Mouse (Mus musculus): ENCODE measurements around the gene Polr1d.
A peak's percentile ranks its signal among the peaks of the same experiment; 100 is the strongest.

Polr1d gene

GRCm38 (mm10) chr5:147086816-147087215 lies 10.0 kb downstream of the Polr1d start:
- no peak for DNase-seq (ENCODE audit: low spot score)

DNA sequence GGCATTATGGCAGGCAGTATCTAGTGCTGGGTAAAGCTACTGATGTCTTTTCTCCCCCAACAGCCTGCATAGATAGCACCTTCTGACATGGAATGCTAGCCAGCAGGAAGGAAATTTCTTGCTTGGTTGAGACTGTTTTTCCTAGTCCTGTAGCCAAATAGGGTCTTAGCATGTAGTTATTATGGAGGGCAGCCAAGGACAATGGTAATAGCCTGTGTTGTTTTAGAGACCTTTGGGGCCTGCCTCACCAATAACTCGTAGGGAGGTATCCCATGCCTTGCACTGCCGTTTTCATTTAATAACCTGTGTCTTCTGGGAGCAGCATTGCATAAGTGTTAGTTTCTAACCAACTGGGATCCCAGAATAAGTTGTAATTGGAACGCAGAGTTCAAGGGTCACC lies 13.0 kb downstream of the Polr1d start:
- DNase-seq (ENCODE audit: low spot score), result no peak

- peak; percentile 32 for DNase-seq (ENCODE audit: low spot score)
Measured at GRCm38 (mm10) chr5:147090256-147090963, 13.6 kb downstream of the Polr1d start.

- no peak for DNase-seq (ENCODE audit: low spot score)
Measured at GRCm38 (mm10) chr5:147092448-147092847, 15.6 kb downstream of the Polr1d start.

- DNase-seq (ENCODE audit: low spot score), result peak; percentile 82
Measured at GRCm38 (mm10) chr5:147094296-147094695, 17.4 kb downstream of the Polr1d start.

DNA sequence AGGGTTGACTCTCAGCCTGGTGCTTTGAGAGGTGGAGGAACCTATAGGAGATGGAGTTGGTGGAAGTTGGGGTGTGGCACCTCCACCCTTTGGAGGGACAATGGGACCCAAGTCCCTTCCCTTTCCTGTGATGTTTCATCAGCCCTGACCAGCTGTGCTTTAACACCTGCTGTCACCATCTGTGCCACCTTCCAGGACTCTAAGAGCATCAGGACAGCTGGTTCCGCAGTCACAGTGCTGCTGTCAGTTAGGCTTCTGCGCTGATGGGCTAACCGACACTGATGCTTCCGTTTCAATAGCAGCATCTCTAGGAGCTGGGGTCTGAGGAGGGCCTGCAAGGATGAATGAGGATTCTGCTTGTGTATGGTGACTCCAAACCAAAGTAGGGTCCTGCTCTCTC lies 19.7 kb downstream of the Polr1d start:
- no peak for DNase-seq (ENCODE audit: low spot score)

- DNase-seq (ENCODE audit: low spot score), result no peak
Measured at GRCm38 (mm10) chr5:147098667-147099066, 21.8 kb downstream of the Polr1d start.

DNA sequence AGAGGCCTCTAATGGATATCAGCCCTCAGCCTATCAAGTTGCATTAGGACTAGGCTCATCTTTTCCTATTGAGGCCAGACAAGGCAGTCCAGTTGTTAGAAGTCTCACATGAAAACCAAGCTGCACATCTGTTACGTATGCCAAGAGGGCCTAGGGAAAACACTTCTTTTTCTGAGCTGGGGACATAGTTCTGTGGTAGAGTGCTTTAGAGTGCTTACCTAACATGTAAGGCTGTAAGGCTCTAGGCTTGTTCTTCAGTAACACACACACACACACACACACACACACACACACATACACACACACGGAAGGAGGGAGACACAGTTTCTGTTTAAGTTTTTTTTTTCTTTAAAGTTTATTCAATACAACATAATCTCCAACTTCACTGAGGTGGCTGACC lies 23.3 kb downstream of the Polr1d start:
- no peak for DNase-seq (ENCODE audit: low spot score)

- DNase-seq (ENCODE audit: low spot score), result no peak
Measured at GRCm38 (mm10) chr5:147102295-147102694, 25.4 kb downstream of the Polr1d start.

DNA sequence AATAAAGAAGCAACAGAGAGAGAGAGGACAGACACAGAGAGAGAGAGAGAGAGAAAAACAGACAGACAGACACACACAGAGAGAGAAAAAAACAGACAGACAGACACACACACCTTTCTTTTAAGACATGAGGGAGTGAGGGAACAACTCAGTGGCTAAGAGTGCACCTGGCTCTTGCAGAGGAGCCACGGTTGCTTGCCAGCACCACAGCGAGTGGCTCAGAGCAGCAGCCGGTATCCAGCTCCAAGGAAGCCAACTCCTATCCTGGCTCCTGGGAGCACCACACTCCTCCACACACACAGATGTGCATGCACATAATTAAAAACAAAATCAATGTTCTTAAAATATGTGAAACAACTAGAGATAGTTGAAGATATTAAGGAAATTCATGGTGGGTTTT lies 30.4 kb downstream of the Polr1d start:
- no peak for DNase-seq (ENCODE audit: low spot score)

DNA sequence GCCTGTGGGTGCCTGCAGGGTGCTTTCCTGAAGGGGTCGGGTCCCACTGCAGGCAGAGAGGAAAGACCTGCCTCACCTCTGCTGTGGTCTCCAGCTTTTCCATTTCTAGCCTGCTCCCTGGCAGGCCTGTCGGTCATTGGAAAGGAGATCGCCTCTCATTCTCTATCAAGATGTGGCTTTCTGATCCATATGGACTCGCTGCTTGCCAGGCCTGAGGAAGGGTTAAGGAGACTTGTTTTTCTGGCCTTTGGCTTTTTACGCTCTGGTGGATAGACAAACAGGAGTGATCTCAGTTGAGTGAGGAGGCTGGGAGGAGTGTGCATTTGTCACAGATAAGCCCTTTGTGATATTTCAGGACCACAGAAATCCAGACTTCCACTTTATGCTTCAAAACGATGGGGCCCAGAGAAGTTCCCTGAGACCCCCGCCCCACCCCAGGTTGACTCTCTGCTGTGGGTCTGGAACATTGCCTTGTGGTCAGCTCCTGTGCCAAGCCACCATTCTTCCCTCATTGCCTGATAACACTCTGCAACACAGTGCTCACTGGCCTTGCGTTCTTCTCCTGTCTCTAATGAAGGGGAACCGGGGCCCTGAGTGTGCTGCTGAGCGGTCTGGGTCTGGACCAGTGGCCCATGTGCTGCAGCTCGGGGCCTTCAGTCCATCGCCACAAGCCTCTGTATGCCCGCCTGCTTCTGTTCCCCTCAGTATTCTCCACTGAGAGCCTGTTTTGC lies 32.2 kb downstream of the Polr1d start:
- no peak for DNase-seq (ENCODE audit: low spot score)

DNA sequence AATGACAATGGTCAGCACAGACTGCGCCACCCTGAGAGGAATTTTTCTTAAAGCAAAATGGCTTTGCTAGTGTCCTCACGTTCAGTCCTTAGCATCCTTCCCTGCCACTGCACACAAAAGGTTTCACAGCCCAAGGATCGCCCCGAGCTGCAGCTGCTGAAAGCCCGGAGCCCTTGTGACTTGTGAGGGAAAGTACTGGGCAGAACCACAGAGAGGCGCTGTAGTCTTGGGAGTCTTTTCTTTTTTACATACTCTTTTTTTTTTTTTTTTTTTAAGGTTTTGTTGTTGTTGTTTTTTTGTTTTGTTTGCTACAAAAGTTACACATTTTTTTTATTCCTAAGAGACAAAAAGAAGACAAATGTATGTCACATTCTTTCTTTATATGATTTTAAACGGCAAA lies 37.9 kb downstream of the Polr1d start:
- no peak for DNase-seq (ENCODE audit: low spot score)

- DNase-seq (ENCODE audit: low spot score), result no peak
Measured at GRCm38 (mm10) chr5:147115631-147116030, 38.8 kb downstream of the Polr1d start.

DNA sequence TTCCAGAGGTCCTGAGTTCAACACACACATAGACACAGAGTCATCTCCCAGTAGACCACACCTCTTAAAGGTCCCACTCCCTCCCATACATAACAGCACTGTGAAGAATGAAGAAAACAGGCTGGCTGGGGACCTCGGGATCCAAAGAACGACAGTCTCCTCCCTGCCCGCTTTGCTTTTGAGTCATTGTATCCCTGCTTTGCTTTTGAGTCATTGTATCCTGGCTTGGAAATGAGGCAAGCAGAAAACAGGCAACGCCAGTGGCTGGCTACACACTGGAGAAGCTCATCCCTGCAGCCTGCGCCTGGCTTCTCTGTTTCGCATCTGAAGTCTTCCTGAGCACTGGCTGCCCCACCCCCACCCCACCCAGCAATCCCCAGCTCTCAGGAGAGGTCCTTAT lies 40.2 kb downstream of the Polr1d start:
- no peak for DNase-seq (ENCODE audit: low spot score)

- DNase-seq (ENCODE audit: low spot score), result no peak
Measured at GRCm38 (mm10) chr5:147121146-147121545, 44.3 kb downstream of the Polr1d start.

DNA sequence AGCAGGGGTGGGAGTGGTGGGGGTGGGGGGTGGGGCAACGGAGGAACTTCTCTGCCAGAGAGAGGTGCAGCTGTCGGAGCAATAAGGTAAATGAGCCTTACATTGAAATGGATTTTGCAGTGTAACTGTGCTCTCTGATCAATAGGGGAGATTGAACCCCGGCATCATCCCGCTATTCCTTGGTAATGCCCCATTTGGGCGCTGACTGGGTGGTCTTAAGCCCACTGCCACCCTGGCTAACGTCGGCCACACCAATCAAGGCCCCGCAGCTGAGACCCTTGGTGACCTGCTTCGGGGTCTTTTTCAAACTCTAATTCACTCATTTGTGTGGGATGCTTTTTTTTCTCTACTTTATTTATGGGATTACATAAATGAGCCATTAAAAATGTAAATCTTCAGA lies 47.9 kb downstream of the Polr1d start:
- DNase-seq (ENCODE audit: low spot score), result no peak

GRCm38 (mm10) chr5:147125542-147126185 lies 48.8 kb downstream of the Polr1d start:
- no peak for DNase-seq (ENCODE audit: low spot score)

- no peak for DNase-seq (ENCODE audit: low spot score)
Measured at GRCm38 (mm10) chr5:147127860-147128259, 51.0 kb downstream of the Polr1d start.

- no peak for DNase-seq (ENCODE audit: low spot score)
Measured at GRCm38 (mm10) chr5:147129484-147129883, 52.6 kb downstream of the Polr1d start.

- DNase-seq (ENCODE audit: low spot score), result peak; percentile 51
Measured at GRCm38 (mm10) chr5:147131912-147132311, 55.1 kb downstream of the Polr1d start.

DNA sequence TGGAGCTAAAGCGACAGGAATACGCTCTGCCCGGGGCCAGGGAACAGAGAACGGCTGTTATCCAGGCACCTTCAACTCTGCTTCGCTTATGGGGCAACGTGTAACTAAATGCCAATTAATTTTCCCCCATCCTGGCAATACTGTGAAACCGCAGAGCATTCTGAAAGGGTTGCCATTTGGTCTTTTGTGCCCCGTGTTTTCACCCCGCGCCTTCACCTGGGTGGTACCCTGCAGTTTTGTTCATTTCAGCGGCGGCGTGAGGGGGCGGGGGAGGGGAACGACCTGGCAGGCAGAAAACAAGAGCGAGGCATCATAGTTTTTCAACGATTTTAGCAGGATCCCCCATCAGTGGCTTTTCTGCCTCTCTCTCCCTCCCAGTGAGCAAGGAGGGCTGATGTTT lies 56.8 kb downstream of the Polr1d start:
- DNase-seq (ENCODE audit: low spot score), result no peak

DNA sequence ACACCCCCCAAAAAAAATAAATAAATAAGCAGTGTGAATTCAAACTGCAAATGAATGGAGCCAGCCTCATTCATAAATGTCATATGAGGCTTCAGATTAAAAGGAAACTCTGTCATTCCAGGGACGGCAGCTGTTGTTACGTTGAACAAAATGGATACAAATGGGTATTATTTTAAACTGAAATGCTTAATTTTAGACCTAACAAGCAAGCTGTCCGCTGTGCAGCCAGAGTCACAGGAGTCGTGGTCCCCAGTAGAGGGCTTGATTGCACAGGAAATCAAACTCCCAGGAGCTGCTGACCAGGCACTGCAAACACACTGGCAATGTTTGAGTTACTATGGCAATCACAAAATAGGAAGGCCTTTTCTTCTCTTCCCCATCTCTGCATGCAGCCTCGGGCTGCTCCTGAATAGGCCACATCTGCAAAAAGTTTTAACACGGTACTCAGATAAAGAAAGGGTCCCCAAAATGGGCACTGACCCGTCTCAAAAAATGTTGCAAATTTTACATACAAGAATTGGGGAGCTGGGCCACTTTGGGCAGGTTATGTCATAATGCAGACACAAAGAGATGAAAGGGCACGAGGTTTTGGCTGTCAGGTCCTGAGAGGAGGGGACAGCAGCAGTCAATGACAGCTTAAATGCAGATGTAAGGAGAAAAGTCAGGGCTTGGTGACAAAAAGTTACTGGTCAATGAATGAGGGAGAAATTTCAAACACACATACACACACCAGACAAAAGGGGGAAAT lies 57.7 kb downstream of the Polr1d start:
- no peak for DNase-seq (ENCODE audit: low spot score)

DNA sequence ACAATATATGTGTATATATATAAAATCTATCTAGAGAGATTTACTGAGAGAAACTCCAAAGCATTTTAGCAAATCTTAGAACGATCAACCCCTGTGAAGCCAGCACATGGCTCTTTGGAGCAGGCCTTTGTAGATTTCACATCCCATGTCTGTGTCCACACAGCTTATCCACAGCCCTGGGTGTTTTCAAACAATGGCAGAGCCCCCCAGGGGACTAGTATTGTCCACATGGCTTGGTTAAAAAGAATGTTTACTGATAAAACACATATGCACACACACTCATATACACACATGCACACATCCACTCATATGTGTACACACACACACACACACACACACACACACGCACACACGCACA lies 58.2 kb downstream of the Polr1d start:
- no peak for DNase-seq (ENCODE audit: low spot score)

Data from MN1 (cell line).